Mouse (Mus musculus): Measurements from ENCODE around the gene Adcy7.

The Adcy7 gene

DNA sequence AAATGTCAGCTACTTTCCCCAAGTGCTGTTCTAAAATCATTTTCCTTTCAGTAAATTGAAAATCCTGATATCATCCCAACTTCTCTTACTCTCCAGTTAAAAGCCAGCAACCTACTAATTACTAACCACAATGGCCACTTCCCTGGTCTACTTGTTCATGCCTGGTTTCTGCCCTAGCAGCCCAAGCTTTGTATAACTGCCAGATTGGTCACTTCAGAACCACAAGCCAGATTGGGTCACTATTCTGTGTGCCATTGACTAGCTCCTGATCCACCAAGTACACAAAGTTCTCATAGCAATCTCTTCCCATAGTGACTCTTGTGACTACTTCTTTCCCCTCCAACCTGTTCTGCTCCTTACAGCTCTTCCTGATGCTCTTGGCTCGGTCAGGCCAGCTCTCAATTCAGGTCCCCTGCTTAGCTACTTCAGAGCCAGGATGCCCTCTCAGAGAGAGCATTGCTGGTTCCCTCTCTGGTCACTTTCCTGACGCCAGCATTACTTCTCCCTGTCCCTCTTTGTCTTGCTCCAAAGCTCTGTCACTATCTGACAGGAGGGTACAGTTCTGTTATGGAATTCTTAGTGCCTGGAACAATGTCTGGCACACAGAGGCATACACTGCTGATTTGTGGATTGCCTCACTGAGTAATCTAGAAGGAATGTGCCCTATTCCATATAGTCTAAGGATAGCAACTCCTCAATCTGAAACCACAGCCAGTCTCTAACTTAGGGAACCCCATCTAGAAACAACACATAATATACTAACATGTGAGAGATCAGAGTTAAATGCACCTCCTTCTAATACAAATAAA is 67.9 kb downstream of the Adcy7 start:
- DNase-seq = peak; percentile 41

DNA sequence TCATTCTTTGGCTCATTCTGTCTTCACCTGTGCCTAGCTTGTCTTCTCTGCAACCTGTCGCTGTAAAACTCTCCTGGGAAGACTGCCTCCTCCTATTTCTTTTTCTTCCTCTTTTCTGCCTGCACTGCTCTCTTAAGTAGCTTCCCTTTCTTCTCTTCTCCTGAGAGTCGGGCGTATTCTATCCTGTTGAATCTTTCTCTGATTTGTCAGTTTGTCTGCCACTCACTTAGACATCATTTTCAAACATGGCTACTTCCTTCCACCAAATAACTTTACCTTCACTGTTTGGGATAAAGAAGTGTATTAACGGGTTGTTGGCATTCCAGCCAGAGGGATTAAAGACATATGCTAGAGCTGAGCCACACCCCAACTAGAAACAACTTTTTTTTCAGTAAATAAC is 69.8 kb downstream of the Adcy7 start:
- no peak for DNase-seq

DNA sequence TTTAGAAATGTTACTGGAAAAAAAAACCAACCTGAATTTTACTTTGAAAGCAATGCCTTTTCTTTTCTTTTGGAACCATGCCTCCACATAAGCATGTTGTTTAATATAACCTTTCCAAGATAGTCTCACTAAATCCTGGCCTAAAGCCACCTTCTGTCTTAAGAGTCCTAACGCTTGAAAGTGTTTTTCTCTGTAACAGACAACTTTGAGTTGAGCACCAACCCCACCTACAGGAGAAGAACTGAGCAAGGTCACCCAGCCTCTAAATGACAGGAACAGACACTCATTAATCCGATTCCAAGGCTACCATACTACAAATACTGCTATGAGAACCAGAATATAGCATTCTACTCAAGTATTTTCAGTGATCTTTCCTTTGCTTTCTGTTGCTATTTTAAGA is 76.8 kb downstream of the Adcy7 start:
- DNase-seq = peak; percentile 30

DNA sequence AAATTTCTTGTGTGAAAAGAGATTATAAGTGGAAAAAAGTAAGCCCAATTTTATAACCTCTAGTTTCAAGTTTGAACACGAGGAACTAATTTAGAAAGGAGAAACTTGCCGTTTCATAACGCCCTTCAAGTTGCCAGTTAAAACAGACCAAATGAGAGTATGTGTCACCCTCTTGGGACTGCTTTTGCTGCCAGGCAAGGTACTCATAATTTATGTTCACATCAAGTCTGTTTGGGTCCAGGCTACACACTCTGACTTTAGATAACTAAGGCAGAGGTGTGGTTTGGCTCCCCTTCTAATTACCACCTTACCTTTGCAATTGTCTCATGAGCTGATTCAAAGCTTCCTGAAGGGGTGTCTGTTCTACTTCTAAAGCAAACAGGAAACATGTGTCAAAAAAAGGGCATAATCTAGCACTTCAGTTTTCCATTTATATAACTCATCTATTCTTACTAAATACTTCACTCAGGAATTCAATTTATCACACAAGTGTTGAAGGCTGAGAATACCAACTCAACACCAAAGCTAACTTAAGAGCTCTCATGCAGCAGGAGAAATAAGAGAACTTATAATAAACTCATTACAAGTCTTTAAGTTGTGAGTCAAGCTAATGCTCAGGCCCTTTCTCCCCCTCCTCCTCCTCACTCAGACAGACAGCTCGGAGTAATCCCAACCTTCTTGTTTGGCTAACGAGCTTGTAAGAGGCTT is 85.2 kb downstream of the Adcy7 start:
- peak; percentile 93 for DNase-seq

DNA sequence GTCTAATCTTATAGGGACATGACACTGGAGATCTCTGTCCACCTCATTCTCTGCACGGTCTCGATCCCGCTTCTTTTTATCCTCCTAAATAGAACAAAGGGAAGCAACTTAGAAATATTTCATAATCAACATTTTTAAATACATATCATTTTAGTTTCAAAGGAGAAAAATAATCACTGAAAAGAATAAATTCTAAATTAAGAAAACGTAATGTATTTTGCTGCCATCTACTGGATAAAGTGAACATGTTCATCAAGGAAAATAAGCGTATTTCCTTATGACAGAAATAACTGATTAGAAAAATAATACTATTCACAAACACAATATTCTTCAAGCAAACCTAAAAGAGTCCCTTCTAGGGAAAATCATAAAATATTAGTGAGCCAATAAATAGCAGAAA is 85.7 kb downstream of the Adcy7 start:
- DNase-seq = no peak

DNA sequence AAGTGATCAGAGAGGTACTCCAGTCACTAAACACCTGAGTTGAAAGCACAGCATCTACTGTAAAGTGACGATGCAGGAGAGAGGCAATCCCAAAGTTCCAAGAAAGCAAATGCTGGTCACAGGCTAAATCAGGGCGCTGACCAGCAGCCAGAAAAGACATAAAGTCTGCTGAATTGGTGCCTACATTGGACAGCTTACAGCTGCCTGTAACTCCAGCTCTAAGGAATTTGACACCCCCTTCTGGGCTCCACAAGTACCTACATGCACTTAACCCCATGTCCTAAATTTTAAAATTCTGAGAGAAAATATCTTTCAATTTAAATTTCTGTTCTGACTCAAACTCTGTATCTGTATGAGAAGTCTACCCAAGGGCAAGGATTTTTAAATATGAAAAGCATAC is 87.8 kb downstream of the Adcy7 start:
- DNase-seq = peak; percentile 23

DNA sequence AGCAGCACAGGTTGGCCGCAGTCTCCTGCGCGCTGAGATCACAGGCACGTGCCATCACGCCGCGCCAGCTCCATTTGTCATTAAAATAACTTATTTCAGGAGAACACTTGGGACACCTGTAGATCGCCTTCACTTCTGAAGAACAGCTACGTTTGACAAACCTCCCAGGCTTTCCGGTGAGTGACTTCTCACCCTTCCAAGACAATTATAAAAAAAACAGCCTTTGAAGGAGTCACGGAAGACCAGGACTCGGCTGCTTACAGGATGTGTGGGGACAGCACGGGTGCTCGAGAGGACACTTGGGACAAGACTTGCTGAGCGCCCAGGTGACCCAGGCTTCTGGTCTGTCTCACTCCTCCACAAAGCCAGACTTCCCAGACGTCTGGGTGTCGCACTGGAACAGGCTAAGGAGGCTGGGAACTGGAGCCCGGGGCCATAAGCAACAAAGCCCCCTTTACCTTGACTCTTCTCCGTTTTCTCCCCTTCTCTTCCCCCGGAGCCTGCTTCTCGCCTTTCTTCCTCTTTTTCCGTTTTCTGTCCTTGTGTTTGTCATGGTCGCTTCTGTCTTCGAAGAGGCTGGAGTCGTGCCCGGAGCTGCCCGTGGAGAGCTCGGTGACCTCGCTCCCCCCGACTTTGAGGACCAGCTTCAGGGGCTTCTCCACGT is 89.0 kb downstream of the Adcy7 start:
- peak; percentile 33 for DNase-seq

DNA sequence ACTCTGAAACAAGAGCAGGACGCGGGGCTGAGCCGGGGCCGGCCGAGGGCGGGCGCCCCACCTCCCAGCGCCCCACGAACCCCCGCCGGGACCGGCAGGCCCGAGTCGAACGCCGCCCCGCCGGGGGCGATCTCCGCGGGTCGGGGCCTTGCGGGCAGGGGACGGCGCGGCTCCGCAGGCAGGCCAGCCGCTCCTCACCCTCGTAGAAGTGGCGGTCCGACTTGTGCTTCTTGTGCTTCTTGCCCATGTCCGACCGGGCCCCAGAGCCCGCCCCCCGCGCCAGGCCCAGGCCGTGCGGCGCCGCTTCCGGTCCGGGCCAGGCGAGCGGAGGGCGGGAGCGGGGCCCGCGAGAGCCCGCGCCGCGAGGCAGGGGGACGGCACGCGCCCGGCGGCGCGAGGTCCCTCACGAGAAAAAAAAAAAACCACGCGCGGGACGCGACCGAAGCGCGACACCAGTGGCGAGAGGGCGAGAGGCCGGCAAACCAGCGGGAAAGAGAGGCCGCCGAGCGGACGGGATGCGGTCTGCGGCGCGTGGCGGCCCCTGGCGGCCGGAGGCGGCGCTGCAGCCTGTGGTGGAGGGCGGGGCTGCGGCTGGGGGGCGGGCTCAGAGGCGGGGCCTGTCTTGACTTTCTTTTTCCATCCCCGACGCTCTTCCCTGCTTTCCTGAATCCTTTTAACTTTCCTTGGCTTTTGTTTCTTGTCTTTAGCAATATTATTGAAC is 89.7 kb downstream of the Adcy7 start, which contains the start of gene Brd7:
Gene Brd7, minus strand, starts transcription at position 487 of the 721 bp plus-strand sequence.
- peak; percentile 79 for DNase-seq

DNA sequence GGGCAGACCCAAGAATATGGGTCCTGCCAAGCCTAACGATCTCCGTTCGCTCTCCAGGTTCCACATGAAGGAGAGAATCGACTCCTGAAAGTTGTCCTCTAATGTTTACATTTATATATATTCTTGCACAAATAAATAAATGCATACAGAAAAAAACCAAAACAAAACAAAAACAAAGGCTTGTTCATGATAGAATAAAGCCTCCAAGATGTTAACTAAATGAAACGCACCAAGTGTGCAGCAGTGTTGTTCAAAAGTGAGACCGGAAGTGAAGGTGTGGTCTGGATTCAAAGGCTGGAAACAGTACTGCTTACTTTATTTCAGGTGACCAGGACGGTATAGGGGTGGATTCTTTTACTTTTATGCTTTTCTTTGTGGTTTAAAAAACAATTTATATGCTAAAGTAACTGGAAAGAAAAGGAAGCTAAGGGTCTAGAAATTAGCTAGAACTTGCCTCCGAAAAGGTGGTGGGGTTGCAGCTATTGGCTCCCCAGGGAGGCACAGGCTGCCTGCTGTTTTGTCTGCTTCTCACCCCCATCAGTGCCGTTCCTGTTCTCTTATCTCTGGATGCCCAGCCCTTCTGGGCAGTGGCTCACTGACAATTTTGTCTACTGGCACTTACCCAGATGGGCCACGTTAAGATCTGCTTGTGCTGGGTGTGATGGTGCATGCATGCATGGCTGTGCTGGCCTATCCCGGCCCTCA is 90.4 kb downstream of the Adcy7 start:
- DNase-seq = peak; percentile 22

DNA sequence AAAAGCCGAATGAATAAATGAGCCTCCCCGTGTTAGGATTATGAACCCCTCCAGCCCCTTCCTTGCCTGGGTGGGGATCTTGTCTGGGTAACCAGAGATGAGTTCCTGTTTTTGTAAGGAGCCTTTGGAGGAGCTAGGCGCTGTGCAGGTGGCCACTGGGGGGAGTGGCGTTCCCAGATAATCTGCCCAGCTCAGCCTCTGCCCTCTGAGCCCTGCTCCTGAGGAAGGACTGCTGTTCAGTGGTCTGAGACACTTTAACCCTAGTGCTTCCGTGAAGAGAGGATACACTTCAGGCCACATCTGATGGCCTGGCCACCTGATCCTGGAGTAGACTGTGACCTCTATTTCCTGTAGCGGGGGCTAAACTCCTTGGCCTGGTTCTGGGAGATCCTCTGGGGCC is 97.0 kb downstream of the Adcy7 start:
- DNase-seq = peak; percentile 66

DNA sequence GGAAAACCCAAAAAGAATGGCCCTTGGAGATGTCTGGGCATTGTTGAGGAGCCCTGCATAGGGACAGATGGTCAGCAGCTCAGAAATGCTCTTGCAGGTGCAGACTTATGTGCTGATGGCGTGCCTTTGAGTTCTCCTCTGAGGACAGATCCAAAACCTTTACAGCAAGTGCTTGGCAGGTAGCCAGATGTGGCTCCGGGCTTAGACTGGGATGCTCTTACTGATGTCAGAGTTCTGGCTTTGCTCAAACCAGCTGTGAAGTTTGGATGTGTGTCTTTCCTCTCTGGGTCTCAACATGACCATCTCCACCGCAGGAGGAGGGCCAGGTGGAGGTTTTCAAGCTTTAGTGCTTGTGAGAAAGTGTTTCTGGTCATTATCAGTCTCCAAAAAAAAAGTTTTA is 97.6 kb downstream of the Adcy7 start:
- no peak for DNase-seq

DNA sequence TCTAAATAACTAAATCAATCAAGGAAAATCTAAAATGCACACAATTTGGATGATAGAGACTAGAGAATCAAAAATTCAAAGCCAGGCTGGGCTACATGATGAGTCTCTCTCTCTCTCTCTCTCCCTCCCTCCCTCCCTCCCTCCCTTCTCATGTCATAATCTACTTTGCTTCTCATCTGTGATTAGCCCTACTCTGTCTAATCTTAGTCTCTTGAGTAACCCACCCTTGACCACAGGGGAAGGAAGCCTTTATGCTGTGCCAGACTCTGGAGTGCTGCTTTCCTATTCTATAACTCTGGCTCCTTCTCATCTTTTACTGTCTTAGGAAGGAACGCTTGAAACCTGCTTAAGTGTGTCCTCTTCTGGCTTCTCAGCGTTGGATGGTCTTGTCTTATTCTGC is 99.3 kb downstream of the Adcy7 start:
- DNase-seq = no peak

DNA sequence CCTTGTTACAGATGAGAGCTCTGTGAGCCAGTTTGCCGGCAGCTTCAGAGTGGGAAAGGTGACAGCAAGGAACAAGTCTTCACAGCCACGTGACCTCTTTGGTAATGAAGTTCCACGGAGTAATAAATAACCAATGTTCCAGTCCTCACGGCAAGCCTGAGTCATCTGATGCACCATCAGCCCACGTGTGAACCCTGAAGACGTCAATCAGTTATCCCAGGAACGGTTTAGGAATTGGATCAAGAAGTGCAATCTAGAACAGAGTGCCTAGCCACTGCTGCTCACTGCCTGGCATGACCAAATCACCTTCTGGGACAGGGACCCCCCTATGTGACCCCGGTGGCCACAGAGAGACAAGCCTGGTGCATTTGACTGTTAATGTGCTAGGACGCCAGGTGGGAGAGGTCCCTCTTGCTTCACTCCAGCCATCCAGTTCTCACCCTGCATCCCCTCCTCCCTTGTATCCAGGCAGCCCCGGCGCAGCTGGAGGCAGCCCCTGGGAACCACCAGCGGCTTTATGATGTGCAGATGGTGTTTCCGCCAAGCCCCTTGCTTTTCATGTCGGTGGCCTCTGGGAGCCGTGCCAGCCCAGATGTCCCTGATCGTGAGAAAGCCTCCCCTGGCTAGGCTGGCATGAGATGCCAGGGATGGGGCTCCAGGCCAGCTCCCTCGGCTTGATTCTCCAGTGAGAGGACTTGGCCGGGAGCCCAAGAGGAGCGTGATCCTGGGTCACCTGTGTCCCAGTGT is 104.8 kb downstream of the Adcy7 start:
- no peak for DNase-seq

Data from lung, postnatal 36 days (tissue).